Mouse (Mus musculus) ES-Bruce4 (cell line): Measurements from ENCODE around the gene Slc39a11.

ENCODE experiments used
- CTCF ChIP-seq: IDR thresholded peaks from one replicate; pipeline ENCODE4 v1.8.1; 2011; ENCODE audit warnings: low read depth, low read length
- EP300 ChIP-seq: IDR thresholded peaks from 2 replicates; pipeline ENCODE4 v1.6.1; 2011; ENCODE audit warnings: low read depth, low read length; ENCODE audit not compliant: insufficient read depth

DNA sequence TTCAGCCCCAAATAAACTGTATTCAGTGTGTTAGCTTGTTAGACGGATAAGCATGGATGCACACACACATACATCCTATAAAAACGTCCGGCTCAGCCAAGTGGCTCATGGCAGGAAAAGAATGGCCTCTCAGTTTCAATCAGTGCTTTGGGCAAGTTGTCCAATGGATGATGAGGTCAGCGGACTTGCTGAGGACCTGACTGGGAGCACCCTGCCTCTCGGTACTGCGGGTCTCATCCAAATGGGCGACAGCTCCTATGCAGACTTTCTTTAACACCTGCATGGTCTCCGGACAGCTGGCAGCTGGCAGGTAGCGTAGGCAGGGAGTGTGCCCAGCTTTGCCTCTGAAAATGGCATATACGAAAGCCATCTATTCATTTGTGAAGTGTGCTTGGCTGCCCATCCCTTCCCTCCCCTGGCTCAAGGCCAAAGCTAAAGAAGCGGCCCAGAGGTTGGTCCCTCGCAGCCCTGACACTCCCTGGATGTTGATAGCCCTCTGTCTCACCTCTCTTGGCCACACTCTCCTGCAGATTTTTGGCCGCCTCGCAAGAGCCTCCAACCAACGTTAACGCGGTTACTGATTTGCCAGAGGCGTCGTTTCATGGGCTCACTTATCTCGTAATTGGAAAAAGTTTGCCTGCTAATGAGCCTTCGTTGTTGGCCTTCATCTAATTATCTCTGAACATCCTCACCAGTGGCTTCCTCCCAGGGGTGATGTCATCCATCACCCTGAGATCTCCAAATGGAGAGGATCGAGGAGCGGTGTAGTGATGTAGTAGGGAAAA, 256.3 kb downstream of the Slc39a11 start:
- no peak for TF ChIP-seq EP300
- no peak for TF ChIP-seq CTCF
